Mouse (Mus musculus): ENCODE measurements around the gene Slc5a2.

- TF ChIP-seq CTCF (conservative IDR thresholded peaks at IDR 0.05; ENCODE audit: low read length) (no peak), POU5F1 (IDR thresholded peaks at IDR 0.05; ENCODE audit: borderline replicate concordance, low read length) (no peak), NANOG (IDR thresholded peaks at IDR 0.05; ENCODE audit: borderline replicate concordance, low read length) (no peak)
These were observed at the start of gene Slc5a2 for GRCm38 (mm10) chr7:128265411-128265810.
